In genomic region chr17:25274571-25275346, GRCm38 (mm10) we compare ENCODE assay signal across 8 mouse cellular contexts. TPM values are rescaled to one million over a fixed set of nuclear protein-coding genes. Genes with fewer than 3 reads are reported as not detected.
DNase-seq lines count a peak whose midpoint lies in the region; ATAC-seq and TF ChIP-seq lines count a peak whose summit lies in the region.

Gene Ube2i, minus strand, starts transcription at chr17:25274622.

- 78% methylated on average over 9 of the region's 9 CpGs for WGBS in lung, embryonic 16.5 days
- WGBS in embryonic facial prominence, embryonic 11.5 days = 84% methylated on average over 9 of the region's 9 CpGs
- WGBS in heart, embryonic 13.5 days = 78% methylated on average over 9 of the region's 9 CpGs

- peaks cover 34% of the 10 kb centered on the region for H3K79me2 ChIP-seq in myocyte (ENCODE audit: control insufficient read depth, insufficient read depth)

- H3K9ac ChIP-seq in lung, embryonic 16.5 days (ENCODE audit: low read length) = peak within 1 kb of the TSS; percentile 93
- peak within 1 kb of the TSS; percentile 100 for H3K9ac ChIP-seq in embryonic facial prominence, embryonic 11.5 days (replicated peaks; ENCODE audit: low read length)
- peak within 1 kb of the TSS; percentile 99 for H3K9ac ChIP-seq in heart, embryonic 13.5 days

- peak within 1 kb of the TSS; percentile 67 for H3K4me3 ChIP-seq in lung, embryonic 16.5 days (ENCODE audit: low read length)
- peak within 1 kb of the TSS; percentile 99 for H3K4me3 ChIP-seq in embryonic facial prominence, embryonic 11.5 days (ENCODE audit: low read depth, low read length)
- H3K4me3 ChIP-seq in heart, embryonic 13.5 days = peak within 1 kb of the TSS; percentile 100
- H3K4me3 ChIP-seq in myocyte = peak within 1 kb of the TSS; percentile 100

- H3ac ChIP-seq in myocyte (ENCODE audit: control insufficient read depth, insufficient read length) = peak within 1 kb of the TSS; percentile 87

- intact Hi-C loops in left cerebral cortex, postnatal 14 days (cut with DNase I) = loop anchor here (5.0 kb wide), 1 partner anchor 87 kb away; the partner anchor contains the start of gene Unkl

- no peaks in the 10 kb centered on the region for H3K9me3 ChIP-seq in lung, embryonic 16.5 days (ENCODE audit: control insufficient read depth, low read length)
- no peaks in the 10 kb centered on the region for H3K9me3 ChIP-seq in embryonic facial prominence, embryonic 11.5 days (replicated peaks; ENCODE audit: control insufficient read depth, low read length)
- H3K9me3 ChIP-seq in heart, embryonic 13.5 days = no peaks in the 10 kb centered on the region

- peaks cover 16% of the 10 kb centered on the region for H3K4me1 ChIP-seq in lung, embryonic 16.5 days (replicated peaks; ENCODE audit: control insufficient read depth, insufficient read depth, low read length)
- H3K4me1 ChIP-seq in embryonic facial prominence, embryonic 11.5 days (ENCODE audit: control insufficient read depth, insufficient read depth, low read length) = peaks cover 6% of the 10 kb centered on the region
- peaks cover 32% of the 10 kb centered on the region for H3K4me1 ChIP-seq in heart, embryonic 13.5 days

- peak within 1 kb of the TSS; percentile 47 for H3K4me2 ChIP-seq in lung, embryonic 16.5 days (ENCODE audit: low read depth, low read length)
- H3K4me2 ChIP-seq in embryonic facial prominence, embryonic 11.5 days (ENCODE audit: low read depth, low read length) = peak within 1 kb of the TSS; percentile 37
- peak within 1 kb of the TSS; percentile 89 for H3K4me2 ChIP-seq in heart, embryonic 13.5 days
- peak within 1 kb of the TSS; percentile 56 for H3K4me2 ChIP-seq in myocyte (ENCODE audit: low read depth)

- TF ChIP-seq POLR2A in myocyte (IDR thresholded peaks at IDR 0.05; ENCODE audit: insufficient read length, low read depth) = no peak

- DNase-seq in lung, postnatal 36 days = no peak
- no peak for DNase-seq in embryonic facial prominence, embryonic 11.5 days (ENCODE audit: low spot score)
- no peak for DNase-seq in left cerebral cortex, postnatal 14 days (ENCODE audit: low spot score in 2 of 2)
- DNase-seq in cerebellum, adult 18-20 months = no peak
- no peak for DNase-seq in frontal cortex, postnatal 10 days (ENCODE audit: low spot score in 2 of 2)

- ATAC-seq in lung, embryonic 16.5 days (ENCODE audit: low read depth) = no peak
- ATAC-seq in embryonic facial prominence, embryonic 11.5 days (replicated peaks; ENCODE audit: insufficient number of reproducible peaks, low FRiP score, low TSS enrichment, low read depth) = no peak
- no peak for ATAC-seq in heart, embryonic 13.5 days (ENCODE audit: extremely low read depth, insufficient number of reproducible peaks, low FRiP score, low TSS enrichment)

- peak within 1 kb of the TSS; percentile 97 for H3K27ac ChIP-seq in lung, embryonic 16.5 days (ENCODE audit: low read length)
- H3K27ac ChIP-seq in embryonic facial prominence, embryonic 11.5 days (replicated peaks; ENCODE audit: low read depth, low read length) = peak within 1 kb of the TSS; percentile 96
- H3K27ac ChIP-seq in heart, embryonic 13.5 days (replicated peaks) = peak within 1 kb of the TSS; percentile 97

- no peaks in the 10 kb centered on the region for H3K36me3 ChIP-seq in lung, embryonic 16.5 days (ENCODE audit: control insufficient read depth, insufficient read depth, low read length)
- no peaks in the 10 kb centered on the region for H3K36me3 ChIP-seq in embryonic facial prominence, embryonic 11.5 days (replicated peaks; ENCODE audit: control insufficient read depth, insufficient read depth, low read depth, low read length)
- H3K36me3 ChIP-seq in heart, embryonic 13.5 days = peaks cover 4% of the 10 kb centered on the region
- no peaks in the 10 kb centered on the region for H3K36me3 ChIP-seq in myocyte (ENCODE audit: control insufficient read depth, insufficient read depth)

- H3K27me3 ChIP-seq in lung, embryonic 16.5 days (ENCODE audit: control insufficient read depth, insufficient read depth, low read depth, low read length) = no peaks in the 10 kb centered on the region
- no peaks in the 10 kb centered on the region for H3K27me3 ChIP-seq in embryonic facial prominence, embryonic 11.5 days (ENCODE audit: control insufficient read depth, insufficient read depth, low read length)
- H3K27me3 ChIP-seq in heart, embryonic 13.5 days (replicated peaks) = peaks cover 3% of the 10 kb centered on the region; the same call in 1 of the 2 replicates
- peaks cover 13% of the 10 kb centered on the region for H3K27me3 ChIP-seq in myocyte (ENCODE audit: control insufficient read depth, insufficient read depth, insufficient read length)

TF ChIP-seq in myocyte, 11 proteins besides CTCF, POLR2A, EP300 and RAD21:
- TF ChIP-seq TCF3 (IDR thresholded peaks at IDR 0.05; ENCODE audit: insufficient read length, low read depth) (no peak), TCF12 (IDR thresholded peaks at IDR 0.05; ENCODE audit: insufficient read depth, poor library complexity, severe bottlenecking) (no peak), POLR2AphosphoS2 (IDR thresholded peaks at IDR 0.05; ENCODE audit: insufficient read length, low read depth) (no peak), CEBPB (IDR thresholded peaks at IDR 0.05; ENCODE audit: insufficient read depth, poor library complexity, severe bottlenecking) (no peak), USF1 (IDR thresholded peaks at IDR 0.05; ENCODE audit: low read depth) (no peak), MAX (IDR thresholded peaks at IDR 0.05; ENCODE audit: low read depth) (no peak), MYOG (IDR thresholded peaks at IDR 0.05; ENCODE audit: control insufficient read depth in 1 of 3, insufficient read depth in 1 of 3, insufficient read length in 2 of 3, low read depth in 2 of 3) (no peak), E2F4 (IDR thresholded peaks at IDR 0.05; ENCODE audit: insufficient read depth) (no peak), REST (IDR thresholded peaks at IDR 0.05; ENCODE audit: insufficient read depth, insufficient read length) (no peak), MYOD1 (IDR thresholded peaks at IDR 0.05; ENCODE audit: control insufficient read depth in 1 of 3, insufficient read length in 2 of 3, low read depth in 2 of 3) (no peak), SRF (IDR thresholded peaks at IDR 0.05; ENCODE audit: control insufficient read depth, insufficient read length, low read depth) (no peak)

RNA-seq across cellular contexts. Expression of gene Ube2i, which starts in this region (rescaled TPM):
- polyA plus RNA-seq in lung, embryonic 16.5 days (2015; fragmentation: Nextera tagmentation; extraction: Ambion mirVana) = 625 and 662 TPM in 2 replicates
- polyA plus RNA-seq in embryonic facial prominence, embryonic 11.5 days (2014; fragmentation: Nextera tagmentation; extraction: Ambion mirVana) = 866 and 923 TPM in 2 replicates
- polyA plus RNA-seq in heart, embryonic 13.5 days (2015; fragmentation: Nextera tagmentation; extraction: Ambion mirVana) = 372 and 379 TPM in 2 replicates
- 100 to 1,000 TPM; 211 to 216 TPM for total RNA-seq in left cerebral cortex, postnatal 14 days (2021)
- 246 TPM for polyA plus RNA-seq in myocyte (2012; fragmentation: generic; extraction: Trizol)

Comparison
In these comparisons a context has a peak if more than half of its experiments do, and no peak if none do; other contexts are left out.
1. H3K4me2 ChIP-seq: peak in every context shown above with its lines; median percentile 89 in heart, embryonic 13.5 days; 56 in myocyte; 47 in lung, embryonic 16.5 days; 37 in embryonic facial prominence, embryonic 11.5 days.